ENCODE assay signal across 17 mouse cellular contexts in the genomic region with DNA sequence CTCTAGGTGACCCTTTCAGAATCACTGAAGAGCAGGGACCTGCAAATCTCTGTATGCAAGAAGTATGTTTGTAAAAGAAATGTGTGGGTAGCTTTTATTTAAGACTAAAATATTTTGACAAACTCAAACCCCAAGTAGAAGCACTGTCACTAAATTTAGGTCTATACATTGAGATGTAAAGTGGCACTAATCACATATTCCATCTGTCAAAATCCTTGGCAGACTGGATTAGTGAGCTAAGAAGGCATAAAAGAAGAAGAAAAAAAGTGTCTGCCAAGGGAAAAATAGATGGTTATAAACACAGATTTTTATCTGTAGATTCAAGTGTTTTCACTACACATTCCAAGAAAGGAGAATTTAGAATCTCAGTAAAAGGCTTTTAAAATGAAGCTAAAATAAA.
"Had no signal": no experiment of that assay in that cellular context is flagged by ENCODE, and none has a peak within 500 bp of the region (broad histone marks: within the 10 kb centered on the region; RNA-seq: fewer than 3 reads in every experiment).

No protein-coding gene starts in this region.

- H3K4me2 ChIP-seq: lung, embryonic 15.5 days; midbrain, embryonic 11.5 days; midbrain, embryonic 13.5 days; midbrain, embryonic 15.5 days; neural tube, embryonic 12.5 days; stomach, embryonic 15.5 days had no signal

- H3K27ac ChIP-seq: lung, embryonic 15.5 days; macrophage; midbrain, embryonic 13.5 days; midbrain, embryonic 15.5 days; neural tube, embryonic 12.5 days; stomach, embryonic 15.5 days; stomach, postnatal 0 days had no signal

- H3K4me3 ChIP-seq: lung, embryonic 15.5 days; megakaryocyte, embryonic 14.5 days; midbrain, embryonic 13.5 days; midbrain, embryonic 15.5 days; neural tube, embryonic 12.5 days; stomach, embryonic 15.5 days had no signal

- H3K9me3 ChIP-seq: lung, embryonic 15.5 days; megakaryocyte, embryonic 14.5 days; midbrain, embryonic 13.5 days; midbrain, embryonic 15.5 days; neural tube, embryonic 12.5 days; stomach, embryonic 15.5 days had no signal

- ATAC-seq: lung, postnatal 0 days; midbrain, embryonic 13.5 days; midbrain, embryonic 15.5 days had no signal

- H3K9ac ChIP-seq: lung, embryonic 15.5 days; midbrain, embryonic 13.5 days; midbrain, embryonic 15.5 days; neural tube, embryonic 12.5 days; stomach, embryonic 15.5 days had no signal

- H3K4me1 ChIP-seq: lung, embryonic 15.5 days; megakaryocyte, embryonic 14.5 days; midbrain, embryonic 13.5 days; midbrain, embryonic 15.5 days; neural tube, embryonic 12.5 days; stomach, embryonic 15.5 days had no signal

- H3K27me3 ChIP-seq: lung, embryonic 15.5 days; megakaryocyte, embryonic 14.5 days; midbrain, embryonic 13.5 days; midbrain, embryonic 15.5 days; neural tube, embryonic 12.5 days; stomach, embryonic 15.5 days had no signal

- DNase-seq: lung, adult 2 months; lung, postnatal 14 days; lung, postnatal 36 days; right cerebral cortex, postnatal 14 days; thymus, adult 2 months; thymus, postnatal 25 days; thymus, postnatal 4 days had no signal

- H3K36me3 ChIP-seq: lung, embryonic 15.5 days; midbrain, embryonic 13.5 days; midbrain, embryonic 15.5 days; neural tube, embryonic 12.5 days; stomach, embryonic 15.5 days had no signal
